Mouse (Mus musculus): ENCODE measurements at regions not wholly inside any gene's neighbourhood (a gene's known extent, or its start where the extent isn't known, plus 50 kb on each side); places are given as distances from the start of the nearest gene placed in this dataset.
A peak's percentile ranks its signal among the peaks of the same experiment; 100 is the strongest.
"Not testable (repeated sequence)": the region's sequence is repeated elsewhere in the genome, so short reads cannot be mapped to it uniquely, and the experiment has no call there.

DNA sequence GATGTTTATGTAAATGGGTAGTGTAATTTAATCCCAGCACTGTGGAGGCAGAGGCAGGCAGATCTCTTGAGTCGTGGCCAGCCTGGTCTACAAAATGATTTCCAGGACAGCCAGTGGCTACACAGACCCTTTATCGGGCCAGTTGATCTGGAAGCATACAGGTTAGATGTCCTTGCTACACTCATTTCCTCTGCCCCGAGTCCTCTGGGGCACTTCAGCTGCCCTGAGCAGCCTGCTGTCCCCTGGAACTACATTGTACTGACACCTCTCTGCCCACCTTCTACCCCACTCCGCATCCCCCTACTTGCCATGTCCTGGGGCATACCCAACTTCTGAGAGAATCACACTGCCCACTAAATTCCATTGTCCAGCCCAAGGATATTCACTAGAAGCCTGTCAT is 60.6 kb upstream of the Helt start:
- no peak for DNase-seq (ENCODE audit: extremely low spot score in 1 of 2, low spot score in 1 of 2)

DNA sequence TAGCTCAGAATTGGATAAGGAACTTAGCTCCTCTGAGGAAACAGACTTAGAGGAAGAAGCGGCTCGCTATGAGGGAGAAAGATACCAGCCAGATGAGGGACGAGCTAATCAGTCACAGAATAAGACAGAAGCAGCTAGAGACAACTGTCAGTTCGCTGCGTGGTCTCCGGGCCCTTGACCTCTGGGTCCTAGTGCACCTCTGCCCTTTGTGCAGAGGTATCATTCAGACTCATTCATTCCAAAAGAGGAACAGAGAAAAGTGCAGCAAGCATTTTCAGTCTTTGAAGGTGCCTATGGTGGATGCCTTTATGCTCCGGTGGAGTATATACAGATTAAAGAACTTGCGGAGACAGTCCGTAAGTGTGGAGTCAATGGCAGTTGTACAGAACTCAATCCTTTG is 63.5 kb upstream of the Helt start:
- not testable (repeated sequence) for DNase-seq (ENCODE audit: extremely low spot score in 1 of 2, low spot score in 1 of 2)

DNA sequence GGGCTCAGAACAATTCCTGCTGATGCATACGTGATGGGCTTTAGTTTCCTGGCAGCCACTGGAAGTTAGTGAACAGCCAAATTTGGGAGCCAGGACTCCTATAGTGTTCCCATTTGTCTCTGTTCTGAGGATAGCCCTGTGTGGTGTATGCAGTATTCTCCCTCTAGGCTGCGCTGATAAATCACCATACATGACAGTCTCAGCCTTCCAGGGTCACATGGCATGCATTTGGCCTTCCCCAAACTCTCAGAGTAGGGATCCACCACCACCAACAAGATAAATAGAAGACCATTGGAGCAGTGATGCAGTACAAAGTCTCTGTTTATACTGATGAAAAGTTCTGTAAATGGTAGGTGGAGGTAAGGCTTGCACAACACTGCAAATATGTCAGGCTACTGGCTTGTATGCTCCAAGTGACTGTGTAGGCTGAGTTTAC is 68.4 kb upstream of the Helt start:
- DNase-seq (ENCODE audit: extremely low spot score in 1 of 2, low spot score in 1 of 2), result no peak

DNA sequence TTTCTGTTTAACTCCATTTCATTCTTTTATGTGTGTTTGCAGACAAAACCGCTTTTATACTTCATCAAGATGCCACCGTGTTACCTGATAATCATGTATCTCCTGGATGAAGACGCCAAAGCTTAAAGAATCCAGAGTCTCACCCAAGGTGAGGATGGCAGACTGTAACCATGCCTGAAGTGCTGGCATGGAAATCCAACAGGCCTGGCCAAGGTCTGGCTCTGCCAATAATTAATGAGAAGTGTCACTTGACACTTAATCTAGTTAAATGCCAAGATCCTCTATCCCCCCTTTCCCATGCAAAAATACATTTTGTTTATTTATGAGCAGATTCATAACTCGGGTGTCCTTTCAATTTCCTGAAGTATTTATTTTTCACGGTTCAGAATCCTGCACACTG is 71.2 kb upstream of the Helt start:
- no peak for DNase-seq (ENCODE audit: extremely low spot score in 1 of 2, low spot score in 1 of 2)

DNA sequence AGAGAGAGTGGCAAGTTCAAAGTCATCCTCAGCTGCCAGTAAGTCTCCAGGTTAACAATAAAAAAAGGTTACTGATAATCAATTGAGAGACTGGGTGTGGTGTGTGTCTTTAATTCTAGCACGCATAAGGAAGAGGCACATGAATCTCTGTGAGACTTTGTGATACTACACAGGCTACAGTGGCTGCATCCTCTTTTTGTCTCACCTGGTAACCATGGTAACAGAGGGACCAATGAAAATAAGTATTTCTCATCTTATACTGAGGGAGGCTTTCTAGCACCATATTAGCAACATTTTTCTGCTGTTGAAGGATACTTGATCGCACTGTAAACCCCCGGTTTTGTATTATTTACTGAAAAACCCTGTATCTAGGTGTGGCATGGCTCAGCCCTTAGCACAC is 72.7 kb upstream of the Helt start:
- no peak for DNase-seq (ENCODE audit: extremely low spot score in 1 of 2, low spot score in 1 of 2)

DNA sequence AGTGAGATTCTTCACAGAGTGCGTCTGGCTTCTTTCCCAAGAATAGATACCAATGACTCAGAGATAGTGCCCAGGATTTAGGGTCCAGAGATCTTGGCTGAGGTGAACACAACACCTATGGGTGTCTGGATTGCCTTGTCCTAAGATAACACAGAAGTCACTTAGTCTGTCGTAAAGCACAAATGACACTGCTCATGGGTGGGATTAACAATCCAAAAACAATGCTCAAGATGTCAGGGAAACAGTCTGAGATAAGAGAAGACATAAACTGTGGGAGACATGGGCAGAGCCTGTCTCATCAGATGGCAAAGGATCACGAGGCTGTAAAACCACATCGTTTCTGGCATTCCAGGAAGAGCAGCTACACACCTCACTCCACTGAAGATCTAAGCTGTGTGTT is 79.6 kb upstream of the Helt start:
- no peak for DNase-seq (ENCODE audit: extremely low spot score in 1 of 2, low spot score in 1 of 2)

DNA sequence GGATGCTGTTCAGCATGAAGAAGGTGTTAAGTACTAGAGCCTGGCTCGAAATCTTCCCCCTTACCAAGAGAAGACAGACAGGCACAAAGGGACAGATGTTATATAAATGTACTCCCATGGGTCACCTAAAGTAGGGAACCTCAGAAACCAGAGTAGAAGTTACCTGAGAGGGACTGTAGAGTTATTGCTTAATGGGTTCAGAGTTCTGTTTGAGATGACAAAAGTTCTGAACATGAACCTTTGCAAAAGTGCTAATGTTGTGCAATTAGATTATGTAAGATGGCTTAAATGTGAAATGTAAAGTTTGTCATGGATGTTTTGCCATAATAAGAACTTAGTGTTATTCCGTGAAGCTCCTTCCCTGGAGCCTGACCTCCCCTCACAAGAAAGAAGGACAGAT is 81.5 kb upstream of the Helt start:
- no peak for DNase-seq (ENCODE audit: extremely low spot score in 1 of 2, low spot score in 1 of 2)

DNA sequence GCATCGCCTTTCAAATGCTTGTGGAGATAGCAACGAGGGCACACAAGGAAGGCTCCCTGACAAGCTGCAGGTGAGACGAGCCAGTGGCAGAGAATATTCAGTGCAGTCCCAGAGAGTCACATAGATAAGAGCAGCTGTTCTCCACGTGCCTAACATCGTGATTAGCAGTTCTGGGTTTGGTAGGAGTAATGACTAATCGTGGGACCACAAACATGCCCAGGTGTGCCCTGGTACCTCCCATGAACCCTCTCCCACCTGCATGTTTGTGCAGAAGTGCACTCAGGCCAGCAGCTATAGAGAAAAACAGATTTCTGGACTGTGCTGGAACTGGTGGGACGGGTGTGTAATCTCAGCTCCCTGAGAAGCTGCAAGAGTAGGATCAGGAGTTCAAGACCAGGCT is 85.9 kb upstream of the Acsl1 start:
- DNase-seq (ENCODE audit: extremely low spot score in 1 of 2, low spot score in 1 of 2), result no peak

DNA sequence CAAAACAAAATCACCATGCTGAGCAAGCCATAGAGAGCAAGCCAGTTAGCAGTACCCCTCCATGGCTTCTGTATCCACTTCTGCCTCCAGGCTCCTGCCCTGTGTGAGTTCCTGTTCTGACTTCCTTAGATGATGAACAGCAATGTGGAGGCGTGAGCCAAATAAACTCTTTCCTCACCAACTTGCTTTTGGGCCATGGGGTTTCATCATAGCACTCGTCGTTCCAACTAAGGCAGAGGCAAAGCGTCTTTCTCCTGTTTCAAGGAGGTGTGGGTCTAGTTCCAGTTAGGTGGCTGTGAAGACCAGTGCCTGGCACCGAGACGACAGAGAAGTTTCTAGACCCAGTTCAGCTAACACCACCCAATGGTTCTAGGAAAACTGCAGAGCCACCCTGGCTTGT is 85.0 kb upstream of the Acsl1 start:
- no peak for DNase-seq (ENCODE audit: extremely low spot score in 1 of 2, low spot score in 1 of 2)

DNA sequence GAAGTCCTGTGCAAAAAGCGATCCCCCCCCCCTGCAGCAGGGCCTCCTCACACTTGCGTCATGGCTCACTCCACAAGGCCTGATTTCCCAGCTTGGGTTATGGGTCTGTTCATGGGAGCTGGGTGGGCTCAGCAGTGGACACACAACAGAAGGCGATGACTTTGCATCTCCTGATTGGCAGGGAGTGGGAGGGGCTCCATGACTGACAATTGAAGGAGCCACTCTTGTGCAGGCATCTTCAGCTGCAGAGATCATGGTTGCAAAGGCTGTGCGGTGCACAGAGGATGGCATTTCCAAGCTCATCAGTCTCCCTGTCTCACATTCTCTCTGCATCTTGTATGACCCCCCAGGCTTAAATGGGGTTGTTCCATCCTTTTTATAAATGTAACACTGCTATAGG is 84.3 kb upstream of the Acsl1 start:
- no peak for DNase-seq (ENCODE audit: extremely low spot score in 1 of 2, low spot score in 1 of 2)

DNA sequence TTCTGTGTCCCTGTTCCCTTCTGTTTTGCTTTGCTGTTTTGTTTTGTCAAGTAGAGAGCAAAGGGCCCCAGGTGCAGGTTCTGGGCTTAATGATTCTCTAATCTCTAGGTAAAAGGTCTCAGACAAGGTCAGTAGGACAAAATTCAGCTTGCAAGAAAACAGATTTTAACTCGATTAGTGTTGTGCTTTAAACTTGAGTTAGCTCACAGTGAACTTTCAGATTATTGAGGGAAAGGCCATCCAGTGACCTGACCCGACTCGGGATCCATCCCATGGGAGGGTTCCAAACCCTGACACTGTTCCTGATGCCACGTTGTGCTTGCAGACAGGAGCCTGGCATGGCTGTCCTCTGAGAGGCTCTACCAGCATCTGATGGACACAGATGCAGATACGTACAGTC is 83.8 kb upstream of the Acsl1 start:
- DNase-seq (ENCODE audit: extremely low spot score in 1 of 2, low spot score in 1 of 2), result no peak

DNA sequence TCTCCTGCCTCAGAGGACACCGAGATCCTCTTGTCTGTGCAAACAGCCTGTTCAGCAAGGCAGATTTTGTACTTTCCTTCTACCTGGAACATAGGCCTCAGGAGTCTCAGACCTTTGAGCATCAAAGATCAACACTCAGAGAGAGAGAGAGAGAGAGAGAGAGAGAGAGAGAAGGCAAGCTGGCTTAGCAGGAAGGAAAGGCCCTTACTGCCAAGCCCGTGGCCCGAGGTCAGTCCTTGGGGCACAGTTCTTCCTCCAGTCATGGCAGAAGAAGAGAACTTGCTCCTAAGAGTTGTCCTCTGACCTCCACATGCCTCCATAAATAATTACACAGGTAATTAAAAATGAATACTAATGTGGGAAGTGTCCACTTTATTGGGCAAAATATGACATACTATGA is 82.4 kb upstream of the Acsl1 start:
- DNase-seq (ENCODE audit: extremely low spot score in 1 of 2, low spot score in 1 of 2), result no peak

DNA sequence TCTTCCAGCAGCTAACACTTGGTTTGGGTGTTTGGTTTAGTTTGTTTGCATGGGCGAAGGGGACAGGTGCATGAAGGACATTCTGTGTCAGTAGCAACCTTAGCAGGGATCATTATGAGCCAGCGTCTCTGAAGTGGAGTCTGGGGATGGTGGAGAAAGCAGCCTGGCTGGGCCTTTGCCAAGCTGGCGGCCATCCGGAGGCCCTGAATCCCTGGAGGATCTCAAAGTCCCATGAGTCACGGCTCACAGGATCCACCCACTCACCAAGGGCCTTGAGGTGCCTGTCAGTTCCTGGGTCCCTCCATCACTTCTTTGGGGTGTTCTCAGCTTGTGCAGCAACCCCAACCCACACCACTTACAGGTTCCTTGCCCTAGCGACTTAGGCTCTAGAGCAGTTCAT is 80.4 kb upstream of the Acsl1 start:
- DNase-seq (ENCODE audit: extremely low spot score in 1 of 2, low spot score in 1 of 2), result peak in 1 of 2 experiments; percentile 12

DNA sequence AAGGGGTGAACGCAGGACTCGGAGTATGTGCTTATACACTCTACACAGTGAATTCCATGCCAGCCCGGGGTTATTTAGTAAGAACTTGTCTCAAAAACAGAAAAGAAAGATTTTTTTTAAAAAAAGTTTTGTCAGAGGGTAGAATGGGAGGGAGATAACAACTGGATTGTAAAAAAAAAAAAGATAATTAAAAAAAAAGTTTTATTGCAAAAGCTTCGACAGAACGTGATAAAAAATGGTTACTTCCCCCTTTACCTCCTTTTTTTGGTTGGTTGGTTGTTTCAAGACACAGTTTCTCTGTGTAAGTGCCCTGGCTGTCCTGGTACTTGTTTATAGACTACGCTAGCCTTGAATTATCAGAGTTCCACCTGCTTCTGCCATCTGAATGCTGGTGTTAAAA is 79.2 kb upstream of the Acsl1 start:
- DNase-seq (ENCODE audit: extremely low spot score in 1 of 2, low spot score in 1 of 2), result no peak

DNA sequence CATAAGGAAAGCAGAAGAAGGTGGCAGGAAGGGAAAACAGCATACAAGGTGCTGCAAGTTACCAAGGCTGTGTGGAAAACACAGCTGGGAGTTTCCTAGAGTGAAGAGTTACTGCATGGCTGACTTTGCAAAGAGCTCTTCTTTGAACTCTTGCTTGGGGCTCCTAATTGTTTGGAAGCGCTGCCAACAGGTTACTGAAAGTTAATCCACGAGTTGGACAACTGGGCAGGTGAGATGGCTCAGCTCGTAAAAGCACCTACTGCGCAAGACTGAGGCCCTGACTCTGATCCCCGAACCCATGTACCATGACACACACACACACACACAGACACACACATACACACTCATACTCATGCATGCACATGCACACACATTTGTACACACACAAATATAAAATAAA is 77.5 kb upstream of the Acsl1 start:
- DNase-seq (ENCODE audit: extremely low spot score in 1 of 2, low spot score in 1 of 2), result no peak

DNA sequence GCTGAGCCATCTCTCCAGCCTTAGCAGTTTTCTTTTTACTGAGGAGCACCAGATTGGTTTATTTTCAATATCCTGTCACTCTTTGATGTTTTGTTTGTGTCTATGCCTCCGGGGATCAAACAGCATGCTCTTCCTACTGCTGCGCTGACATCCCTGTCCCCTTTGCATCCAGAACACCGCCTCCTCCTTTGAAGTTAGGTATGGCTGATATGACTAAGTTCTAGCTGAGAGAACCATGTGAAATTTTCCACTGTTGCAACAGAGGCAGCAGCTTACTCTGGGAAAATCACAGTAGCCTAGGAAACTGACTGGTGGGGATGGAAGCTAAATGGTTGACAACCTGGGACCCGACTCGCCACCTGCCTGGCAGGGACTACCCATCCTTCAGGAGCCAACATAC is 76.1 kb upstream of the Acsl1 start:
- DNase-seq (ENCODE audit: extremely low spot score in 1 of 2, low spot score in 1 of 2), result peak in 1 of 2 experiments; percentile 16

DNA sequence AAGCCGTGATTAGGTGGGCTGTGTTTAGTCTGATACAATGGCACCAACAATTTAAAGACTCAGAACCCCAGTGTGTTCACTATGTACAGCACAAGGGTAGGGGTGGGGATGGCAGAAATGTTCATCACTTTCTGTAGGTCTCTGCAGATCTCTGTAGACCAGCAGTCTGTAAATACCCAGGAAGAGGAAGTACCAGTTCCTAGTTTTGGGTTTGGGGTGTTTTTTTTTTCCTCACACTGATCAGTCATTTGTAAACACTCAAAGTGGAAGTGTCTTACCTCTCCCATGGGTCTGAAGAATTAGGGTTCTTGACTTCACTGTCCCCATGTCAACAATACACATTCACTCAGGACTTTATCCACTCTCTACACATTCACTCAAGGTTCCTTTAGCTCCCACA is 75.5 kb upstream of the Acsl1 start:
- DNase-seq (ENCODE audit: extremely low spot score in 1 of 2, low spot score in 1 of 2), result no peak

DNA sequence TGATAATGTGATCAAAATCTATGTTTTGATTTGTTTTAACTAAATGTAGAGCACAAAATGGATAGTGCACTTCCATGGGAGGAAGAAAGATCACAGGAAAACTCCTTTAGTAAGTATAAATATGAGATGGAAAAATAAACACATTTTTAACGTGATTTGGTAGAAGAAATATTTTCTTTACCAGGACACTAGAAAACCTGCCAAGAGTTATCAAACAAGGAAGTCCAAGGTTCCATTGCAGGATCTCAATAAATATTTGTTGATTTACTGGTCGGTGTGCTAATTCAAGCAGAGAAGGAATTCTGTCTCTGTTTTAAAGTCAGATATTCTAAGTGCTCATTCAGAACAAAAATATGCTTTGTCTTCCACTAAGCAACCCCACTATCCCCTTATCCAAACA is 73.8 kb upstream of the Acsl1 start:
- DNase-seq (ENCODE audit: extremely low spot score in 1 of 2, low spot score in 1 of 2), result no peak

DNA sequence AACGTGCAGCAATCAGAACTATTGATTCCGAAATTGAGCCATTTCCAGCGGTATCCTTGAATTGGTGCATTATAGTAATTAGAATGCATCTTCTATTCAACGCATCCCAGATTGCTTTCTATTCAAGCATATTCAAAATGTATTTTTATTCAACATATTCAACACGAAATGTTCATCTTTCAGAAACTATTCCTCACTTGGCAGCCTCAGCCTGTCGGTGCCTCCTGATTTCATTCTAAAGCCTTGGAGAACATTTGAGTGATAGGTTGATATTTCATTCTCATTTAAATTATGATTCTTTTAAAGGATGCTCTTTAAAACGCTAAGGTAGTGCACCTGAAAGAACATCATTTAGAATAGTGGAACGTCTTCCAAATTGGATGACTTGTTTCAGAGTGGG is 73.1 kb upstream of the Acsl1 start:
- DNase-seq (ENCODE audit: extremely low spot score in 1 of 2, low spot score in 1 of 2), result no peak

DNA sequence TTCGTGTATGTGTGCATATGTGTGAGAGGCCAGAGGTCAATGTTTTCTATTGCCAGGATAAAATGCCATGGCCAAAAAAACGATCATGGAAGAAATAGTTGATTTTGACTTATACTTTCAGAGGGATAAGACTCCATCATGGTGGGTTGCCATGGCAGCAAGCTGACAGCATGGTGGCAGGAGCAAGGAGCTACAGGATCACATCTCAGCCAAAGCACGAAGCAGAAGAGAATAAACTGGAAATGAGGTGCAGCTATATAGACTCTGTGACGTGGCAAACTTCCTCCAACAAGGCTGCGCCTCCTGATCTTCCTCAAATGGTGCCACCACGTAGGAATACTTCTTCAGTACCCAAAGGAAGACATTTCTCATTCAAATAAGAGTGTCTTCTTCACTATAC is 70.2 kb upstream of the Acsl1 start:
- no peak for DNase-seq (ENCODE audit: extremely low spot score in 1 of 2, low spot score in 1 of 2)

DNA sequence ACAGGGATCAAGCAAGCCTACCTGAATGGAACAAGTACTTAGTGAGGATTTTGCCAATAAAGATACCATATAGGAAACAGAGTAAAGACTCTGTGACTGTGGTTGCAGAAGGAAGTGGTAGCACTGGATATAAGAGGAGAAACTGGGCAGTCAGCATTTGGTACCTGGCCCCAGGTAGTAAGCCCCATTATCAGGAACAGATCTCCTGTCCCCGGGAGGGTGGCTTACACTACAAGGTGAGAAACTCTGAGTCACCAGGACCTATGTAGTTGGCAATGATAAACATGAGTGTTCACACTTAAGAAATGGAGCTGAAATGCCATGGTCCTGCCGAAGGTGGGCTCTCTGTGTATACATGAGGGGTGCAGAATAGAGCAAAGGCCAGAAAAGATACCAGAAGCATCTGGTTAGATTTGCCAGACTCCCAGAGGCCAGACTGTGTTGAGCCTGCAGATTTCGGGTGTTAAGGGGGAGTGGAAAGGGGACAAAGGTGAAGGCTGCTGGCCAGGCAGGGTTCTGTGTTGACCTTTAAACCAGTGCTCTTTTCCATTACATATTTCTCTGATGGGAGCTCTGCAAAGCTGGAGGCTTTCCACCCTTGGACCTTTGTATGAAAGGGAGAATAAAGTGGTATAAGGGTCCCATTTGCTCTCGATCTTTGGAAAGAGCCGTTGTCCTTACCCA is 66.8 kb upstream of the Acsl1 start:
- no peak for DNase-seq (ENCODE audit: extremely low spot score in 1 of 2, low spot score in 1 of 2)

DNA sequence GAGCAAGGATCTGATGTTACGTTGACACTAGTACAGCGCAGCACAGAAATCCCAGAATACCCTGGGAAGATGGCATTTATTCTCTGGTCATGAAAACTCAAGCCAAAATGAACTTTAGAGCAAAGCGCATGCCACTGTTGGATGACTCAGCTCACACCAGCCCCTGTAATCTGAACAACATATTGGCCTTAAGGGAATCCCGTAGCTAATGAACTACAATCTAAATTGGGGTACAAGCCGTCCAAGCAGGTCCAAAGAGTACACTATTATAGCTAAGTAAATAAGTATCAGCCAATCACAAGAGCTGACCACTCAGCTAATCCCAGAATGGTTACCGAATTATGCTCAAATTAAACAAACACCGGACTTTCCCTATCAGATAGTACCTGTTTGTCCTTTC is 62.0 kb upstream of the Acsl1 start:
- no peak for DNase-seq (ENCODE audit: extremely low spot score in 1 of 2, low spot score in 1 of 2)

DNA sequence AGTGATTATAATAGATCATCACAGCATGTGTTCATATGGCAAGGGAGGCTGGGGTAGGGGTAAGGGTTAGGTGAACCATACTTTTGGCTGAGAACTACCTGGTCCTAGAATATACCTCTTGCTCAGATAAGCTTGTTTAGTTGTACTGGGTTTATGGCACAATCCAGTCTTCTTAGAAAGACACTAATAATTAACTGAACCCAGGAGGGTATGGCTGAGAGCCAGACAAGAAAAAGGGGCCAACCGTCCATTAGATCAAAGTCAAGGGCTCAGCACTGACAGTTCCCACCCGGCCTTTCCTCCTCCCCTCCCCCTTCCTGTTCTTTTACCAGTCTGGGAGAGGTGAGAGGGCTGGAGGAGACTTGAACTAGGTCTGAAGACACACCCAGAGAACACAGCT is 61.5 kb upstream of the Acsl1 start:
- no peak for DNase-seq (ENCODE audit: extremely low spot score in 1 of 2, low spot score in 1 of 2)
